Mouse (Mus musculus) CD4-positive, CD25-positive, alpha-beta regulatory T cell (primary cell): ENCODE results near the gene Olfr342. TPM values are rescaled to one million over a fixed set of nuclear protein-coding genes. Genes with fewer than 3 reads are reported as not detected.

Source experiments
- polyA plus RNA-seq: library from polyadenylated mRNA; unstranded; fragments of 100-300 nt; shearing (Covaris generic); gene quantifications from one replicate; pipeline ENCODE4 v1.2.1, GENCODE M21; 2017

The Olfr342 gene
- polyA plus RNA-seq, result not detected

GRCm38 (mm10) chr2:36524698-36525097 is at the start of gene Olfr342:
Olfr342 (plus strand) TSS chr2:36524998.

GRCm38 (mm10) chr2:36482368-36482767 is 42.4 kb upstream of the Olfr342 start, which contains the start of gene Olfr341:
Olfr341 (minus strand) TSS chr2:36482468.

GRCm38 (mm10) chr2:36566362-36566761 is 41.6 kb downstream of the Olfr342 start, which contains the start of gene Olfr344:
Olfr344 (plus strand) TSS chr2:36566662.

Other genes starting within 250 kb of the Olfr342 start
- 0.11 TPM for gene Olfr338, start 151.5 kb upstream of the Olfr342 start, polyA plus RNA-seq
- gene Olfr339, start 106.1 kb upstream of the Olfr342 start, polyA plus RNA-seq, result 0.06 TPM
- not detected for gene Olfr340, start 72.4 kb upstream of the Olfr342 start, polyA plus RNA-seq
- 0.05 TPM for gene Olfr341, start 42.5 kb upstream of the Olfr342 start, polyA plus RNA-seq
- gene Olfr344, start 41.7 kb downstream of the Olfr342 start, polyA plus RNA-seq, result not detected
- not detected for gene Olfr345, start 115.0 kb downstream of the Olfr342 start, polyA plus RNA-seq
- not detected for gene Olfr346, start 160.8 kb downstream of the Olfr342 start, polyA plus RNA-seq
- not detected for gene Olfr347, start 206.9 kb downstream of the Olfr342 start, polyA plus RNA-seq